Mouse (Mus musculus): ENCODE results near the gene Btnl10.

Btnl10 gene

DNA sequence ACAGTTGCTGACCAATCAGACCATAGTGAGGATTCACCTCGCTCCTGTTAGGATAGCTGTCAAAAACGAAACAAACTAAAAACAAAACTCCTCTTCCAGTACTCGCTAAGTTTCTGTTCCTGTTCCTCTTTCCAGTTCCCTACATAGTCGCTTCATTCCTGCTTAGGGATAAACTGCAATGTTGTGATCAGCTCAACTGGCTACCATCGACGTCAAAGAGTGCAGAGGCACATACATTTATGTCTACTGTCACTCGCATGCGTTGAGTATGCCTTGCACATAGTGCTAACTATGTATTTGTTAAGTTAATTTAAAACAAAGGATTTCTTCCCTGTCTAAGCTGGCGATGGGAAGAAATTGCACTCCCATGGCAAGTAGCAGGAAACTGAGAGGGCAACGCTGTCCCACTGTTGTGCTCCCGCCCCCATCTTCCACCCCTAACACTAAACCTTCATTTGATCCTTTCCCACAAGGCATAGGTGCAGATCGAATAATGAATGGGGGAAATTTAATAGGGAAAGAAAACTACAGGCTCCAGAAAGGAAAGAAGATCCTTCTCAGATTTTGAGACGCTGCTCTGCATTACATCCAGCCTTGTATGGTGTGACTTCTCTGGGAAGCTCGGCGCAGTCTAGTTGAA lies 41.6 kb downstream of the Btnl10 start:
- DNase-seq (ENCODE audit: low read depth, low spot score) = no peak

GRCm38 (mm10) chr11:58959921-58960465 lies 42.3 kb downstream of the Btnl10 start:
- peak; percentile 87 for DNase-seq (ENCODE audit: low read depth, low spot score)

- DNase-seq (ENCODE audit: low read depth, low spot score) = no peak
These were observed 43.9 kb downstream of the Btnl10 start for GRCm38 (mm10) chr11:58961364-58962177.

- DNase-seq (ENCODE audit: low read depth, low spot score) = no peak
These were observed 45.8 kb downstream of the Btnl10 start for GRCm38 (mm10) chr11:58963543-58963942.

DNA sequence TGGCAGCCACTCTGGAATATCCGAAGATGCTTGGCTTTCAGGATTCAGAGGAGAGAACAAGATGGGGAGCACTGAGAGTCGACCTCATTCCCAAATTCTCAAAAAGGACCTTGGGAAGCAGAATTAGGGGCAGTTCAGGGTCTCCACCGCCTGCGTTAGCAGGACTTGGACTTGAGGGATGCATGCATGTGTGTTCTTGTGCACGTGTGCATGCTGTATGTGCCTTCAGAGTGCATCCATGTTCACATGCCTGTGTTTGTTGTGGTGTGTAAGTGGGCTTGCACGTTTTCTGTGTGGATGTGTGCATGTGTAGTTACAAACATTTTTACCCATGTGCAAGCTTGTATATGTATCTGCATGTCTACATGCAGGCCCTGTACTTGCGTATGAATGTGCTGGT lies 46.5 kb downstream of the Btnl10 start:
- DNase-seq (ENCODE audit: low read depth, low spot score) = no peak

- DNase-seq (ENCODE audit: low read depth, low spot score) = no peak
These were observed 47.5 kb downstream of the Btnl10 start for GRCm38 (mm10) chr11:58965001-58965760.

GRCm38 (mm10) chr11:58967346-58967745 lies 49.6 kb downstream of the Btnl10 start:
- no peak for DNase-seq (ENCODE audit: low read depth, low spot score)

DNA sequence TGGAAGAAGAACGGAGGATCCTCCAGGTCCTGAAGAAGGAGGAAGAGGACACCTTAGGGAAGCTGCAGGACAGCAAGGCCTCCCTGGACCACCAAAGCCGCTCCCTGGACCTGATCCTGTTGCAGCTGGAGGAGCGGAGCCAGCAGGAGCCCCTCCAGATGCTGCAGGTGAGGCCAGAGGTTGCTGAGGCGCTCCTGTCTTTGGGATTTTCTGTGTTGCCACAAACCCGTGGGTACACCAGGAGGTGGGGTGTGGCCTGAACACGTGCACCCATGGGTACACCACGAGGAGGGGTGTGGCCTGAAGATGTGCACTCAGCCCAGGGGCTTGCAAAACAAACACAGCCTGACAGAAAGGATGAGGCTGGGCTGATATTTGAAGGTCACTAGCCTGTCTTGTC lies 50.8 kb downstream of the Btnl10 start:
- no peak for DNase-seq (ENCODE audit: low read depth, low spot score)

DNA sequence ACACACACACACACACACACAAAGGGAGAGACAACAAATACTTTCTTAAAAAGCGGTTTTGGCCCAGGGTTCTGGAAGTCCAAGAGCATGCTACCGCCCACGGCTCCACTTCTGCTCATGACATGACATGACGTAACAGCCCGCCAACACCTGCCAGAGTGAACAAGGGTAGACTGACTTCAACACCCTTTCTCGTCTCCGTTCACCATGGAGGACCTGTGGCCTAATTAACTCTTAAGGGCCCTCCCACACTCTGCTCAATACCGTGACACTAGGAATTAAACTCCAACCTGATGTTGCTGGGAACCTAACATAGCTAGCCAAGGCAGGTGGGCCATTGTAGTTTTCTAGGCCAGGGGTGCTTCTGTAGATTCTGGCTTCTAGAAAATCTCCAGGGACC lies 51.3 kb downstream of the Btnl10 start:
- no peak for DNase-seq (ENCODE audit: low read depth, low spot score)

DNA sequence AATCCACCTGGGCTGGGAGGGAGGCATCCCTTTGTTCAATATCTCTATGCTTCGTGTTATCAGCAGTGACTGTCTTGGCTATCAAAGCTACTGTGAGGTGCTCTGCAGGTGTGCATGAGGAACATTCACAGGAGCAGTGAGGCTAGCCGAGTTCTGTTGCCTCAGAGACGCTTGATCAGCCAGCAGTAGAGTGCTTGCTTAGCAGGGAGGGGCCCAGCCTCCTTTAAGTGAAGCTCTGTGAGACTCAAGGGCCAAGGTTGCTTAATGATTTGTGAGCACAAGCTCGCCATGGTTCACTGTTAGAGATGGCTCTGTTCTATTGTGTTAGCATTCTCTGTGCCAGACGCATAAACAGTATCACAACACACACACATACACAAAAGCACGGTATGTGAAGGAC lies 52.0 kb downstream of the Btnl10 start:
- no peak for DNase-seq (ENCODE audit: low read depth, low spot score)

DNA sequence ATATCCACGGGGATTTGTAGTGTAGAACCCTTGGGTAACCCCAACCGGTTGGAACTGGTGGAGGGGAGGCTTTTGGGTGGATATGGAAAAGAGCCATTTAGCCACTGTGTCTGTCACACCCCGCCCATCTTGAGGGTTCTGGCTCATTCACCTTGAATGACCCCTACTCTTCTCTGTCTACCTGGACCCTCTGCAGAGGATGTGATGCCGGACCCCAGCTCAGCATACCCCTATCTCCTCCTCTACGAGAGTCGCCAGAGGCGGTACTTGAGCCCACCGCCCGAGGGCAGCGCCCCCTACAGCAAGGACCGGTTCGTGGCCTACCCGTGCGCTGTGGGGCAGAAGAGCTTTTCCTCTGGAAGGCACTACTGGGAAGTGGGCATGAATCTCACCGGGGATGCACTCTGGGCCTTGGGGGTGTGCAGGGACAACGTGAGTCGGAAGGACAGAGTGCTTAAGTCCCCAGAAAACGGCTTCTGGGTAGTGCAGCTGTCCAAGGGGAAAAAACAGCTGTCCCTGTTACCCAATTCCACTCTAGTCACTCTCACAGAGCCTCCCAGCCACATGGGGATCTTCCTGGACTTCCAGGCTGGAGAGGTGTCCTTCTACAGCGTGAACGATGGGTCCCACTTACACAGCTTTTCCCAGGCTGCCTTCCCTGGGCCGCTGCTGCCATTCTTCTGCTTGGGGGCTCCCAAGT lies 53.3 kb downstream of the Btnl10 start:
- DNase-seq (ENCODE audit: low read depth, low spot score) = no peak

DNA sequence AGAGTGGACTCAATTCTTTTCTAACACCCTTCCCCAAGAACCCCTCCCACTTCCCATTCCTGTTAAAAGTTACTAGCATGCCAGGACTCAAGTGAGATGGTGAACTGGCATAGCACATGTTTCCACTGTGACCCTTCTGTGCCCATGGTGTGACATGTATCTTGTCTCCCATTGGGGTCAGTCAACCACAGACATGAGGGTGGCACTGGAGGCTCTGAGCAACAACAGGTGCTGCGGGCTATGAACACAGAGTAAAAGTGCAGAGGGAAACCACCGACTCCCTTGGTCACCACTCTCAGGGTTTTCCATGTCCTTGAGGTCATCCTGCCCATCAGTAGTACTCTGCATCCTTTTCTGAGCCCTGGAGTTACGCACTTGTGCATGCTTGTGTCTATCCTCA lies 54.1 kb downstream of the Btnl10 start:
- no peak for DNase-seq (ENCODE audit: low read depth, low spot score)

GRCm38 (mm10) chr11:58974414-58974813 lies 56.7 kb downstream of the Btnl10 start:
- DNase-seq (ENCODE audit: low read depth, low spot score) = no peak

Data from mesoderm, embryonic 11.5 days (tissue).